13 mouse cellular contexts compared by ENCODE assay signal in genomic region chr3:122049158-122049557, GRCm38 (mm10). TPM values are rescaled to one million over a fixed set of nuclear protein-coding genes. Genes with fewer than 3 reads are reported as not detected.
DNase-seq lines count a peak whose midpoint lies in the region; ATAC-seq and TF ChIP-seq lines count a peak whose summit lies in the region.
"Had no signal": no experiment of that assay in that cellular context is flagged by ENCODE, and none has a peak within 500 bp of the region (broad histone marks: within the 10 kb centered on the region; RNA-seq: fewer than 3 reads in every experiment).

No protein-coding gene starts in this region.

- ATAC-seq in forebrain, embryonic 12.5 days (ENCODE audit: low FRiP score): no peak
- ATAC-seq in embryonic facial prominence, embryonic 14.5 days (ENCODE audit: low read depth): peak; percentile 50
- no peak for ATAC-seq in limb, embryonic 15.5 days (ENCODE audit: insufficient number of reproducible peaks, low FRiP score, low TSS enrichment, low read depth)
- ATAC-seq: inflammation-experienced regulatory T-cells, adult 6 months had no signal

- H3K4me2 ChIP-seq in forebrain, embryonic 12.5 days: no peak overlapping the region
- H3K4me2 ChIP-seq in embryonic facial prominence, embryonic 14.5 days (ENCODE audit: low read depth, low read length): 0 out of 2 replicates have a peak overlapping the region, but pooled peaks have one; percentile 39
- H3K4me2 ChIP-seq in limb, embryonic 15.5 days: no peak overlapping the region

- H3K4me1 ChIP-seq in forebrain, embryonic 10.5 days: peaks cover 60% of the 10 kb centered on the region
- H3K4me1 ChIP-seq in forebrain, embryonic 12.5 days: peaks cover 45% of the 10 kb centered on the region
- peaks cover 9% of the 10 kb centered on the region for H3K4me1 ChIP-seq in ES-Bruce4 (ENCODE audit: control insufficient read depth, insufficient read depth, low read length)
- peaks cover 55% of the 10 kb centered on the region for H3K4me1 ChIP-seq in embryonic facial prominence, embryonic 14.5 days (ENCODE audit: control insufficient read depth, insufficient read depth, low read length)
- peaks cover 55% of the 10 kb centered on the region for H3K4me1 ChIP-seq in limb, embryonic 15.5 days

- H3K4me3 ChIP-seq in forebrain, embryonic 10.5 days: no peak overlapping the region
- no peak overlapping the region for H3K4me3 ChIP-seq in forebrain, embryonic 12.5 days (replicated peaks)
- H3K4me3 ChIP-seq in ES-Bruce4 (ENCODE audit: low read depth, low read length): no peak overlapping the region
- no peak overlapping the region for H3K4me3 ChIP-seq in embryonic facial prominence, embryonic 14.5 days (ENCODE audit: low read depth, low read length)
- H3K4me3 ChIP-seq in limb, embryonic 15.5 days: no peak overlapping the region

- intact Hi-C loops in left cerebral cortex, postnatal 14 days (cut with DNase I): no loop called here

- no peak for DNase-seq in forebrain, embryonic 10.5 days (ENCODE audit: extremely low spot score, low spot score)
- peak; percentile 84 for DNase-seq in embryonic facial prominence, embryonic 14.5 days (ENCODE audit: low spot score)
- DNase-seq in gastrocnemius, postnatal 4 days (ENCODE audit: low spot score in 2 of 2): no peak
- no peak for DNase-seq in cerebellum, postnatal 36 days
- no peak for DNase-seq in left cerebral cortex, postnatal 14 days (ENCODE audit: low spot score in 2 of 2)
- DNase-seq: adrenal gland, adult 2 months; cerebellum, postnatal 25 days; heart, postnatal 36 days had no signal

- H3K27ac ChIP-seq in forebrain, embryonic 10.5 days: peak overlapping the region; percentile 79
- no peak overlapping the region for H3K27ac ChIP-seq in forebrain, embryonic 12.5 days
- no peak overlapping the region for H3K27ac ChIP-seq in ES-Bruce4 (ENCODE audit: insufficient read depth, low read length)
- peak overlapping the region; percentile 88 for H3K27ac ChIP-seq in embryonic facial prominence, embryonic 14.5 days (replicated peaks; ENCODE audit: low read depth, low read length)
- peak overlapping the region; percentile 83 for H3K27ac ChIP-seq in limb, embryonic 15.5 days
- H3K27ac ChIP-seq: liver, embryonic 14.5 days had no signal

- WGBS in forebrain, embryonic 10.5 days: 49% methylated on average over 6 of the region's 6 CpGs
- 45% methylated on average over 6 of the region's 6 CpGs for WGBS in forebrain, embryonic 12.5 days
- WGBS in embryonic facial prominence, embryonic 14.5 days: 34% methylated on average over 6 of the region's 6 CpGs
- 30% methylated on average over 6 of the region's 6 CpGs for WGBS in limb, embryonic 15.5 days

- H3K9me3 ChIP-seq in forebrain, embryonic 10.5 days: no peaks in the 10 kb centered on the region
- H3K9me3 ChIP-seq in forebrain, embryonic 12.5 days: no peaks in the 10 kb centered on the region
- H3K9me3 ChIP-seq in ES-Bruce4 (replicated peaks; ENCODE audit: control insufficient read depth, insufficient read depth, low read length, poor library complexity, severe bottlenecking): no peaks in the 10 kb centered on the region
- no peaks in the 10 kb centered on the region for H3K9me3 ChIP-seq in embryonic facial prominence, embryonic 14.5 days (ENCODE audit: control insufficient read depth, low read length)
- H3K9me3 ChIP-seq in limb, embryonic 15.5 days: no peaks in the 10 kb centered on the region

- TF ChIP-seq CTCF in ES-Bruce4 (IDR thresholded peaks at IDR 0.05; ENCODE audit: low read depth, low read length): no peak

- peak; percentile 84 for TF ChIP-seq EP300 in ES-Bruce4 (IDR thresholded peaks at IDR 0.05; ENCODE audit: insufficient read depth, low read depth, low read length)

- peaks cover 99% of the 10 kb centered on the region for H3K27me3 ChIP-seq in forebrain, embryonic 10.5 days (ENCODE audit: poor library complexity, severe bottlenecking)
- peaks cover 88% of the 10 kb centered on the region for H3K27me3 ChIP-seq in forebrain, embryonic 12.5 days
- H3K27me3 ChIP-seq in ES-Bruce4 (ENCODE audit: control insufficient read depth, insufficient read depth, low read length, poor library complexity, severe bottlenecking): no peaks in the 10 kb centered on the region
- H3K27me3 ChIP-seq in embryonic facial prominence, embryonic 14.5 days (replicated peaks; ENCODE audit: control insufficient read depth, insufficient read depth, low read length): no peaks in the 10 kb centered on the region
- H3K27me3 ChIP-seq in limb, embryonic 15.5 days: no peaks in the 10 kb centered on the region

- no peak for TF ChIP-seq POLR2A in ES-Bruce4 (IDR thresholded peaks at IDR 0.05; ENCODE audit: insufficient read depth, low read length)

- no peak overlapping the region for H3K9ac ChIP-seq in forebrain, embryonic 12.5 days
- no peak overlapping the region for H3K9ac ChIP-seq in ES-Bruce4 (ENCODE audit: low read depth, poor library complexity, severe bottlenecking)
- H3K9ac ChIP-seq in embryonic facial prominence, embryonic 14.5 days (ENCODE audit: low read depth, low read length): no peak overlapping the region
- H3K9ac ChIP-seq in limb, embryonic 15.5 days: no peak overlapping the region
- H3K9ac ChIP-seq: liver, embryonic 14.5 days had no signal

- no peaks in the 10 kb centered on the region for H3K36me3 ChIP-seq in forebrain, embryonic 10.5 days (replicated peaks)
- H3K36me3 ChIP-seq in forebrain, embryonic 12.5 days (replicated peaks): no peaks in the 10 kb centered on the region
- H3K36me3 ChIP-seq in ES-Bruce4 (ENCODE audit: control insufficient read depth, insufficient read depth, low read length, poor library complexity, severe bottlenecking): no peaks in the 10 kb centered on the region
- no peaks in the 10 kb centered on the region for H3K36me3 ChIP-seq in embryonic facial prominence, embryonic 14.5 days (ENCODE audit: control insufficient read depth, insufficient read depth, low read length)
- no peaks in the 10 kb centered on the region for H3K36me3 ChIP-seq in limb, embryonic 15.5 days

RNA-seq across cellular contexts. Expression of gene Abca4, which starts 4.9 kb away (rescaled TPM):
- 1.7 and 2.1 TPM in 2 replicates for polyA plus RNA-seq in forebrain, embryonic 10.5 days (2016; fragmentation: Nextera tagmentation; extraction: Ambion mirVana)
- polyA plus RNA-seq in forebrain, embryonic 12.5 days (2016; fragmentation: Nextera tagmentation; extraction: Ambion mirVana): 1.1 and 1.2 TPM in 2 replicates
- 0.81 and 1.4 TPM in 2 replicates for polyA plus RNA-seq in ES-Bruce4 (2011; ENCODE audit: insufficient read depth, insufficient read length, low read depth, missing spikeins)
- 1.5 and 1.8 TPM in 2 replicates for polyA plus RNA-seq in embryonic facial prominence, embryonic 14.5 days (2014; fragmentation: Nextera tagmentation; extraction: Ambion mirVana)
- 1.0 and 1.2 TPM in 2 replicates for polyA plus RNA-seq in limb, embryonic 15.5 days (2015; fragmentation: Nextera tagmentation; extraction: Ambion mirVana)
- total RNA-seq in gastrocnemius, postnatal 4 days (2021): 1 to 10 TPM; 1.9 to 2.9 TPM
- total RNA-seq in left cerebral cortex, postnatal 14 days (2021): 1 to 10 TPM; 2.9 to 3.2 TPM
- polyA plus RNA-seq: inflammation-experienced regulatory T-cells, adult 6 months had no signal

Comparison
In these comparisons a context has a peak if more than half of its experiments do, and no peak if none do; other contexts are left out.
1. H3K27ac ChIP-seq: peak in forebrain, embryonic 10.5 days (single experiment), embryonic facial prominence, embryonic 14.5 days (single experiment) and limb, embryonic 15.5 days (single experiment); none in forebrain, embryonic 12.5 days (single experiment) and ES-Bruce4 (single experiment).